Mouse (Mus musculus) testis, postnatal 10 days (tissue): ENCODE measurements around the gene Eepd1.

Experiments used
- DNase-seq: peaks from one replicate; pipeline ENCODE4 v3.0.0; 2021; ENCODE audit warnings: low spot score

Gene Eepd1

GRCm38 (mm10) chr9:25535487-25535886 lies 54.1 kb downstream of the Eepd1 start:
- DNase-seq: no peak

DNA sequence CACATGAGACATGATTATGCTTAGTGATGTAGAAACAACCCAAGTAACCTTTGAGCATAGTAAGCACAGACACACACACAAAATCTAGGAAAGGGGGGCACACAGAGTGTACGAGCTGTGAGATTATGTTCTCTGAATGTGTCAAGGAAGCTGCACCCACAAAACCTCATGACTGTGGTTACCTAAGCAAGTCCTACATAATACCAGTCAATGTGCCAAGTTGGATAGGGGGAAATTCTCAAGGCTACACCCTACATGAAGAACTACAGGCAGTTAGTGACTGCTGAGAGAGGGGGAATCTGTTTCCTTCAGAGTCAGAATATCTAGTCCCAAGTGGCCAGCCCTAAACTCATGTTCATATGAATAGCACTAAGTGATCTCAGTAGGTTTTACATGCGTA lies 58.1 kb downstream of the Eepd1 start:
- no peak for DNase-seq

DNA sequence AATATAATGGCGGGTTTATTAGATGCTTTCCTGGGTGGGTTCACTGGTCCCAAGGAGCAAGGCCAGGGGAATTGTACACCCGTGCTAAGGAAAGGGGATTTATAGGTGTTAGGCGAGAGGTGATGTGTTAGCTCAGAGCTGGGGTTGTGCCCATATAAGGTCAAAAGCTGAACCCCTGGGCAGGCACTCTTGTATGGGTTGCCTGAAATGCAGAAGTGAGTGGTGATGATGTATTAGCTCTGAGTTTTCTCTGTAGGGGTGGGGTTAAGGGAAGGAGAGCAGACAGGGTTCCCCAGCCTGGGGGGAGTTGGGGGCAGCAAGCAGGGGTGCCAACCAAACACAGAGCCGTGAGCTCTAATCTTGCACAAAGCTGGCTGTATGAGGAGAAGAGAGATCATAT lies 60.0 kb downstream of the Eepd1 start:
- DNase-seq: no peak

GRCm38 (mm10) chr9:25545212-25545611 lies 63.9 kb downstream of the Eepd1 start:
- DNase-seq: no peak

DNA sequence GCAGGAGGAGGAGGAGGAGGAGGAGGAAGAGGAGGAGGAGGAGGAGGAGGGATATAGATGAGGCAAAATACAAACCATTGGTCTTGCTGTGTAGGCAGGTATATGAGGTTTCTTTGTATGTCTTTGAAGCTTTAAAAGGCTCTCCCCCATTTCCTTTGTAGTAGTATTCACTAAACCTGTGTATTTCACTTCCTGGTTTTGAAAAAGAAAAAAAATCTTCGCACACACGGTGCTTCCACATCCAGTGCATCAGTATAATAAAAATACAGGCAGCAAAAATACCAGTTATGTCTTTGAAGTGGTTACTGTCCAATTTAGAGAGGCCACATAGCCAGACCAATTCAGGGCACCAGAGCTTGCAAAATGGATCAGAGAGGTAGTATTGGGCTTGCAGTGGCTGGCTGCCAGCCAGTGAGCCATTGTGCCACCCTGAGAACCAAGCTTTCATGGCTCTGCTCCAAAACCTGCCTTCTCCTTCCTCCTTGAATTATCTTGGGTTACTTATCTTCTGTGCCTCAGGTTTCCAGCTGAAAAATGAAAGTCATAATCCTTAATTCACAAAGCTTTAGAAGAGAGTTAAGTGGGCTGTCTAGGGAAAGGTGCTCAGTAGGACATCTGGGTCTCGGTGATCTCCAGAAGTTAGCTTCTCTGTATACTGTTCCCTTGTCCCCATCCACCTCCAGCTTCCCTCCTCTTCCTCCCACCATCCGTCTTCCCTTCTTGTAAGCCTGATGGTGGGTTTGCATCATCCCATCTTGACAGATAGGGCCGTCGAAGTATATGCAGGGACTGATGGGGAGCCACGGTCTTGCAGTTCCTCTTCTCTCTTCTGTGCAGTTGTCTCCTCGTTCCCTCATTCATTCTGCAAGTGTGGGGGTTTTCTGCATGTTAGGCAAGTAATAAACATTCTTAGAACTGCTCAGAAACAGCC lies 68.0 kb downstream of the Eepd1 start:
- no peak for DNase-seq

DNA sequence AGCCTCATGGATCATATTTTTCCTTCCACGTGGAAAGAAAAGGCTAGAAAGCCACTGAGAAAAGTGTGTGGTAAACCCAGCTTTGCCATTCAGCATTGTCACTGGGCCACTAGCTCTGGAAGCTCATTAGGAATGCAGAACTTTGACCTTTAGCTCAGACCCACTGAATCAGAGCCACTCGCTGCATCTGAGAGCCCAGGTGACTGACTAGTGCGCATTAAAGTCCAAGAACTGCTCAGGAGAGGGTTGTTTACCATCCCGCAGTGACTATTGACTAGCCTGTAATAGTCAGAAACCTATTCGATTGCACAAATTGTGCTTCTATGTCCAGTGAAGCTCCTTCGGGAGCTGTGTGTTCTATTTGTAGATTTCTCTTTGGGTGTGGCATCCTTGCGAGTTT lies 68.8 kb downstream of the Eepd1 start:
- no peak for DNase-seq

DNA sequence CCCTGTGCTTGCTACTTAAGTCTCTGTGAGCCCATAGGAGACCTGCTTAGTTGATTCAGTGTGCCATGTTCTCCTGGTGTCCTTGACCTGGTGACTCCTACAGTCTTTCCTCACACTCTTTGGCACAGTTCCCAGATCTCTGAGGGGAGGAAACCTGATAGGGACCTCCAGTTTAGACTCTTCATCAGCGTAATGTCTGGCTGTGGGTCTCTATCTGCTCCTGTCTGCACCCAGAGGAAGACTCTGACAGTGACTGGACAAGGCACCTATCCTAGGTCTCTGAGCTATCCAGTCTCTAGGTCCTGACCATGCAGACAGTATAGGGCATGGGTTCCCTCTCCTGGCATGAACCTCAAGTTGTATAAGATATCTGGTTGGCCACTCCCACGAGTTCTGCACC lies 71.2 kb downstream of the Eepd1 start:
- no peak for DNase-seq

- DNase-seq: no peak
These were observed 73.0 kb downstream of the Eepd1 start for GRCm38 (mm10) chr9:25554246-25554803.

- no peak for DNase-seq
These were observed 73.9 kb downstream of the Eepd1 start for GRCm38 (mm10) chr9:25555261-25555660.

GRCm38 (mm10) chr9:25556008-25556407 lies 74.7 kb downstream of the Eepd1 start:
- DNase-seq: no peak

DNA sequence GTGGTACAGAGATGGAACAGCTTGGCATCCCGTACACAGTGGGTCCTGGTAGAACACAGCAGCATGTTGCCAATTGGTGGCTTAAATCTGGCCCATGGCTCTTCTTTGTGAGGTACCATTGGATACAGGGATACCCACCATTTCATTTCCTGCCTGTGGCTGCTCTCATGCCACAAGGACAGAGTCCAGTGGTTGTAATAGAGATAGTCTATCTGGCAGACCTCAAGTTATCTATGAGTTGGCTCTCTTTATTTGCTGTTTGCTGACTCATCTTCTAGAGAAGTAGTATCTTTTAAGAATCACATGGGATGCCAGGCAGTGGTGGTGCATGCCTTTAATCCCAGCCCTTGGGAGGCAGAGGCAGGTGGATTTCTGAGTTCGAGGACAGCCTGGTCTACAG lies 76.0 kb downstream of the Eepd1 start:
- DNase-seq: no peak

DNA sequence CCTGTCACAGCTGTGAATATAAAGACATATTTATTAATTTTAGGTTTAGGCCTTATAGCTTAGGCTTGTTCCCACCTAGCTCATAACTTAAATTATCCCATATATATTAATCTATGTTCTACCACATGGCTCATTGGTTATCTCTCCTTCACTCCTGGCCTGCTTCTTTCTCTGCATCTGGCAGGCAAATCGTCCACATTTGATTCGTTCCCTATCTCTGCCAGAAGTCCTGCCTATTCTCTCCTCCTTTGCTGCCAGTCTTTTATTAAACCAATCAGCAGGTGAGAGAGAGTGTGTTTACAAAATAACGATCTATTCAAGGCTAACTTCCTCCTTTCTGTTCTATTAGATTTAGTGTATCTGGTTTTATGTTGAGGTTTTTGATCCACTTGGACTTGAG lies 77.5 kb downstream of the Eepd1 start:
- no peak for DNase-seq

- no peak for DNase-seq
These were observed 78.8 kb downstream of the Eepd1 start for GRCm38 (mm10) chr9:25560016-25560758.

- DNase-seq: no peak
These were observed 79.8 kb downstream of the Eepd1 start for GRCm38 (mm10) chr9:25561143-25561542.

DNA sequence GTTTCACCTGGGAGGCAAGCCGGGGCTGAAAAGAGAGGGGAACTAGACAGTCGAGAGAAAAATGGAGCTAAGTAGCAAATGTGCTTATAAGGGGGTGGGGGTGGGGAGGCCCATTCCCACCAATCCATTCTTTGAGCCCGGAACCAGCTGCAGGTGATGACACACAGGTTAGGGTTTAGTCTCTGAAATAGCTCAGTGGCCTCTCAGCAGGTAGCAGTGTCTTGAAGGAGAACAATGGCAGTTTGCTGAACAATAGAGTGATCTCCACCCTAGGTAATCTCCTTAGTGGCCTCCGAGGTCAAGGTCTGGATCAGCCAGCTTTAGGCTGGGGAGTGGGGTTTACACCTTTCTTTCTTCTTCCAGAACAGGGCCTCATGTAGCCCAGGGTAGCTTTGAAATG lies 82.5 kb downstream of the Eepd1 start:
- no peak for DNase-seq

DNA sequence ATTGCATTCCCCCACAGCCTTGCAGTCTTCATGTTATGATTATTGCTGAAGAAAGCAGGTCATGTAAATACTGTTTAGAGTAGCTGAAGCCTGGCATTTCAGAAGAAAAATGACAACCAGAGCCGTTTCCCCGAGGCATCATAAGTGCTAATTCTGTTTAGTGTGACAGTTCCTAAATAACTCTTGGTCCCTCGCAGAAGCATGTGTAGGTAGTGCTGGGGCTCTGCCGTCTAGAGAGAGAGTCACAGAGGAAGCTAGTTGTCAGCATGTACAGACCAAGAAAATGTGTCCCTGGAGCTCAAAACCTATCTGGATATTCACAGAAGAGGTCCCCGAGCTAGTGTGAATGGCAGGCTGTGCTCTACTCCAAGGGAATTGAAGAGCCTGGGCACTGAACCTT lies 85.7 kb downstream of the Eepd1 start:
- DNase-seq: no peak

DNA sequence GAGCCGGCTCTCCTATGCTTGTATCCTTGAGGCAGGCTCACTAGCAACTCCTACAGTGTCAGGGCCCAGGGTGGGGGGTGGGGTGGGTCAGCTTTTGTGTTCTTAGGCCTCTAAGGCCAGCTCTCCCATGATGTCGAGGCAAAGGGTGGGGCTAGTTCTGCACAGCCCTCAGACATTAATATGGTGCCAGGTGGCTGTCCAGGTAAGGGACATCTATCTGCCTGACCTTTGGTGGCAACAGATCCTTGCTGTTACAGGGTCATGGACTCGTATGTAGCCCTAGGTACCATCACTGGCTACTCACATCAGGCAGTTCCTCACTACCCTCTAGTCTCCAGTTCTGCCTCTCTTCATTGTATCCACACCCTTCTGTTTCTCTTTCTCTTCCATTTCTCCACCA lies 87.4 kb downstream of the Eepd1 start:
- DNase-seq: no peak

- DNase-seq: no peak
These were observed 88.7 kb downstream of the Eepd1 start for GRCm38 (mm10) chr9:25570011-25570410.

- DNase-seq: no peak
These were observed 89.1 kb downstream of the Eepd1 start for GRCm38 (mm10) chr9:25570436-25570835.

DNA sequence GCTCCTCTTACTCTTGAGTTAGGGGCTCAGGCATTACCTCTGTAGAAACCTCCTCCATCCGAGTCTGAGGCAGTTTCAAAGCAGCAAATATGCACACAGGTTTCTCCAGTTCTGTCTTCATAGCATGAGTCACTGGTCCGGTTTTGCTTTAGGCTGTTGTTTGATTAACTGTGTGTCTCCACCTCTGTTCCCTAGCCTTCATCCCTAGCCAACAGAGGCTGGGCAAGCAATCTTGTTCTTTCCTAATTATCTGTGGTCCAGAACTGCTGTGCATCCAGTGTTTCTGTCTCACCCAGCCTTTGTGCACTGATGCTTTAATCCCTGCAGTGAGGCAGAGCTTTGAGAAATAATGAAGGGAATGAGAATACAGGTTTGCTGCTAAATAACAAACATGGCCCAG lies 90.0 kb downstream of the Eepd1 start:
- no peak for DNase-seq

DNA sequence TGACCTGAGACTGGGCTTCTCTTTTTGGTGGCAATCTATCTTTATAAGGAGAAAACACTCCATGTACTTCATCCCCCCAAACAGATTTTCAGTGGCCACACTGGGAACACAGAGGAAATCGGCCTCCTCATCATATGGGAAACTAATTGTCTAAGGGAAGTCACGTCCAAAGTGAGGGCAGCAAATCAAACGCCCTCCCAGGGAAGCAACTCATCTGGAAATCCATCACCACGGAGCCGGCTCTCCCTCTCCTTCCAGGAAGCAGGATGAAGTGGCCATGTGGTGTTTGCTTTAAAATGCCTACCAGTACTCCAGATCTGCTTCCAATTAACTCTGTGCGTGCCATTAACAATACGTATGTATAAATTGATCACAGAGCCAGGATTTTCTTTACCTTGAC lies 92.4 kb downstream of the Eepd1 start:
- no peak for DNase-seq

GRCm38 (mm10) chr9:25574186-25574585 lies 92.8 kb downstream of the Eepd1 start:
- DNase-seq: no peak
